Mouse (Mus musculus) E14TG2a.4 (cell line): ENCODE results near the gene Hnrnpa0.

ENCODE experiments used
- CTCF ChIP-seq: conservative IDR thresholded peaks from 2 replicates; pipeline ENCODE4 v1.5.1; 2014; ENCODE audit warnings: low read length
- NANOG ChIP-seq: IDR thresholded peaks from 2 replicates; pipeline ENCODE4 v1.6.1; 2014; ENCODE audit warnings: borderline replicate concordance, low read length, mixed read lengths

DNA sequence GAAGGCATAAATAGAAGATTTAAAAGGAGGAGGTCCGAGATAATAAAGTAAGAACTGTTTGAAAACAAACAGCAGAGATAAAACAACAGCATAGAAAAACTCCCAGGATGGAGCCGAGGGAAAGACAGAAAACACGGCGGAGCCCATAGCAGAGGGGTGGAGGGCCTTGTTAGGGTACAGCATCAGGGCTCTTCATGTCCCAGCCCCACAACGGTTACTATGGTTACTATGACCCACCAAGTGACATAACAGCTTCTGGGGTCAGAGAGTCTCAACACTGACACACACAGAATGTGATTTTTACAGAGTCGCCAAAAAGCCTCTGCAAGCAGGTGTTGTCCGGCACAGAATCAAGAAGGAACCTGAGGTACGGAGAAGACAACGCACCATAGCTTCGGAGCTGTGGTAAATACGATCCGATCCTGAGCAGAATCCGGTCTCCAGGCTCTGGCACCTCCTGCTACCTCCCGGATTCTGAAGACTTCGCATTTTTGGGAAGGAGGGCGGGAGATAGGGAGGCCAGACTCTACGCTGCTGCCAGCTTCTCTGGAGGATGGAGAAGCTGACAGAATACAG, 20.0 kb upstream of the Hnrnpa0 start:
- TF ChIP-seq CTCF: no peak
- TF ChIP-seq NANOG: no peak
